Mouse (Mus musculus): ENCODE measurements around the gene Gabra1. TPM values are rescaled to one million over a fixed set of nuclear protein-coding genes. Genes with fewer than 3 reads are reported as not detected.

Gene Gabra1
- polyA plus RNA-seq, 1 experiment from 2014 or later: 0.12 TPM

DNA sequence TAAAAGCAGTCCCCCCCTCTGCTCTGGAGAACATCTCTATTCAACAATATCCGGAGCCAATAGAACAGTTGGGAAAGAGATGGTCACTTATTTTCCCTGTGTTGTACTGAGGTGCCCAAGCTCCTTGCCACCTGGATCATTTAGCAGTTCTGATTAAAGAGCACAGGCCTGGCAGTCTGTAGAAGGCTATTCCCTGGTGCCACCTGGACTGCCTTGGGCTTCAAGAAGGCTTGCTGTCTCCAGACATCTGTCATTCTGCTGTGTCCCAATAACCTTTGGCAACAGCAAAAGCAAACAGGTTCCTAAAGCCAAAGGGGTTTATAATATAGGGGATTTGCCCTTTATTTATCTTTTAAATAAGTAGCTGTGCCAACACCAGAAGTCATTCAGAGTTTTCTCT is 65.8 kb downstream of the Gabra1 start:
- H3K4me2 ChIP-seq (ENCODE audit: low read depth, low read length): no peak overlapping the region
- H3K4me1 ChIP-seq (ENCODE audit: insufficient read depth): no peaks in the 10 kb centered on the region
- no peak overlapping the region for H3K4me3 ChIP-seq (ENCODE audit: low read depth, low read length)
- DNase-seq (no peak), ATAC-seq (no peak)
- no peaks in the 10 kb centered on the region for H3K27me3 ChIP-seq (ENCODE audit: insufficient read depth, low read length)
- H3K27ac ChIP-seq (ENCODE audit: low read depth): no peak overlapping the region
- H3K36me3 ChIP-seq (replicated peaks; ENCODE audit: insufficient read depth, low read length): no peaks in the 10 kb centered on the region
- no peak for TF ChIP-seq EP300 (IDR thresholded peaks at IDR 0.05; ENCODE audit: low read depth)
- TF ChIP-seq CTCF (IDR thresholded peaks at IDR 0.05; ENCODE audit: low read depth): no peak
- no peaks in the 10 kb centered on the region for H3K9me3 ChIP-seq (ENCODE audit: low read length)
- H3K9ac ChIP-seq (replicated peaks): no peak overlapping the region
- 76% methylated on average over 1 of the region's 1 CpGs for WGBS (ENCODE audit: insufficient replicate concordance)

DNA sequence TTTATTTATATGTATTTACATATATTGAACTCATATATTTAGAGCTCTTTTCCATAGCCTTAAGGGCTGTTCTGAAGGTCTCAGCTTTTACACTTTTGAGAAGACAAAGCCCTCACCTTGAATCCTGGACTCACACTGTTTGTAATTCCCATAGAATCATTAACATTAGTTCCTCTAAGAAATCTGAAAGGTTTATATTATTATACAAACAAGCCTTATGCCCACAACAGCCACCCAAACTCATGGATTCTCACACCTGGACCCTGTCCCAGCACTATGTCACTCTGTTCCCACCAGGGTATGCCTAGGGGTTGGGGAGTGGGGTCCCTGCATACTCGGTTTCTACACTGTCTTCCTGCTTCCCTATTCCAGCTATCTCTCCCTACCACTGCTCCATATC is 72.7 kb downstream of the Gabra1 start:
- H3K9ac ChIP-seq (replicated peaks): no peak overlapping the region
- H3K27me3 ChIP-seq (ENCODE audit: insufficient read depth, low read length): no peaks in the 10 kb centered on the region
- 78% methylated on average over 1 of the region's 1 CpGs for WGBS (ENCODE audit: insufficient replicate concordance)
- no peaks in the 10 kb centered on the region for H3K9me3 ChIP-seq (ENCODE audit: low read length)
- TF ChIP-seq EP300 (IDR thresholded peaks at IDR 0.05; ENCODE audit: low read depth): no peak
- H3K4me3 ChIP-seq (ENCODE audit: low read depth, low read length): no peak overlapping the region
- no peaks in the 10 kb centered on the region for H3K36me3 ChIP-seq (replicated peaks; ENCODE audit: insufficient read depth, low read length)
- H3K27ac ChIP-seq (ENCODE audit: low read depth): no peak overlapping the region
- DNase-seq: no peak
- no peak overlapping the region for H3K4me2 ChIP-seq (ENCODE audit: low read depth, low read length)
- no peak for ATAC-seq
- H3K4me1 ChIP-seq (ENCODE audit: insufficient read depth): no peaks in the 10 kb centered on the region

DNA sequence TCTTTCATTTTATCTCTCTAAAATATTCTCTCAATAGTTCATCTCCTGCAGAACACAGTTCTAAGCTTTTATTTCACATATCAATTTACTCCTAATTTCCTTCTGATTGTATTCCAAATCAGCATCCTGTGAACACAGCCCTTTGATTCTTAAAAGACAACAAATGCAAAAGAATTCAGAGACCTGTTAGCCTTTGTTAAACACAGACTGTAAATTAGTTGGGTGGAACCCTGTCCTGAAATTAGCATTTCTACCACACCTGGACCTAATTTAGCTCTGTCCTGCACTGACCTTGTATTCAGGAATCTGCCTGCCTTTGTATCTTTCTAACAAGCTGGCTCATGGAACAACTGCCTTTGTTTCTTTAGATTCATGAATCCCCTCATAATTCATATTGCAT is 73.1 kb downstream of the Gabra1 start:
- Histone ChIP-seq H3K4me3 (ENCODE audit: low read depth, low read length) (no peak overlapping the region), H3K4me1 (ENCODE audit: insufficient read depth) (no peaks in the 10 kb centered on the region), H3K9me3 (ENCODE audit: low read length) (no peaks in the 10 kb centered on the region), H3K4me2 (ENCODE audit: low read depth, low read length) (no peak overlapping the region), H3K9ac (replicated peaks) (no peak overlapping the region), H3K36me3 (replicated peaks; ENCODE audit: insufficient read depth, low read length) (no peaks in the 10 kb centered on the region), H3K27ac (ENCODE audit: low read depth) (no peak overlapping the region), H3K27me3 (ENCODE audit: insufficient read depth, low read length) (no peaks in the 10 kb centered on the region)
- no peak for DNase-seq
- TF ChIP-seq EP300 (IDR thresholded peaks at IDR 0.05; ENCODE audit: low read depth) (no peak), CTCF (IDR thresholded peaks at IDR 0.05; ENCODE audit: low read depth) (no peak)
- no peak for ATAC-seq

DNA sequence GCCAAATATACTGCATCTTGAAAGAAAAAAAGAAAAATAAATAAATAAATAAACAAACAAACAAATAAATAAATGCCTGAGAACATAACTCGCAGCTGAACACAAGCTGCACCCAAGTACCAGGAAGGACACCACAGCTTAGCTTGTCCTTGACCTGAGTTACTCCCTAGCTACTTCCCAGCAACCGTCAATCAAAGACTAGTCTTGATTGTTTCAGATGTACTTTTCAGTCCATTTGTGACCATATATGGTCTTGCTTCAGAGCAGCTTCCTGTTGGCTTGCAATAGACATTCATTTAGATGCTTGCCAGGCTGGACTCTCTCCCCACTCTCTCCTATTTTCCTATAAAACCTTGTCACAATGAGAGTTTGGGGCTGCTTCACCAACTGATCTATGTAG is 87.2 kb downstream of the Gabra1 start:
- 70% methylated on average over 2 of the region's 2 CpGs for WGBS (ENCODE audit: insufficient replicate concordance)
- Histone ChIP-seq H3K27ac (ENCODE audit: low read depth) (no peak overlapping the region), H3K27me3 (ENCODE audit: insufficient read depth, low read length) (no peaks in the 10 kb centered on the region), H3K4me3 (ENCODE audit: low read depth, low read length) (no peak overlapping the region), H3K9ac (replicated peaks) (no peak overlapping the region), H3K9me3 (ENCODE audit: low read length) (no peaks in the 10 kb centered on the region), H3K36me3 (replicated peaks; ENCODE audit: insufficient read depth, low read length) (no peaks in the 10 kb centered on the region), H3K4me2 (ENCODE audit: low read depth, low read length) (no peak overlapping the region), H3K4me1 (ENCODE audit: insufficient read depth) (no peaks in the 10 kb centered on the region)
- DNase-seq: no peak
- TF ChIP-seq EP300 (IDR thresholded peaks at IDR 0.05; ENCODE audit: low read depth) (no peak), CTCF (IDR thresholded peaks at IDR 0.05; ENCODE audit: low read depth) (no peak)
- ATAC-seq: no peak

Other genes starting within 250 kb of the Gabra1 start
- gene Gabrg2, start 182.1 kb downstream of the Gabra1 start, polyA plus RNA-seq (2015; fragmentation: Nextera tagmentation; extraction: Ambion mirVana): not detected in 2 replicates
- not detected in 2 replicates for gene Gabra6, start 138.1 kb upstream of the Gabra1 start, polyA plus RNA-seq (2015; fragmentation: Nextera tagmentation; extraction: Ambion mirVana)
- gene Gabrb2, start 236.8 kb upstream of the Gabra1 start, polyA plus RNA-seq (2015; fragmentation: Nextera tagmentation; extraction: Ambion mirVana): not detected in 2 replicates